Mouse (Mus musculus) urinary bladder, postnatal 10 days (tissue): ENCODE results near the gene Wrap53.
"Not testable (repeated sequence)": the region's sequence is repeated elsewhere in the genome, so short reads cannot be mapped to it uniquely, and the experiment has no call there.

Experiments
- DNase-seq: peaks from one replicate; pipeline ENCODE4 v3.0.0; 2022; ENCODE audit warnings: low spot score

The Wrap53 gene

DNA sequence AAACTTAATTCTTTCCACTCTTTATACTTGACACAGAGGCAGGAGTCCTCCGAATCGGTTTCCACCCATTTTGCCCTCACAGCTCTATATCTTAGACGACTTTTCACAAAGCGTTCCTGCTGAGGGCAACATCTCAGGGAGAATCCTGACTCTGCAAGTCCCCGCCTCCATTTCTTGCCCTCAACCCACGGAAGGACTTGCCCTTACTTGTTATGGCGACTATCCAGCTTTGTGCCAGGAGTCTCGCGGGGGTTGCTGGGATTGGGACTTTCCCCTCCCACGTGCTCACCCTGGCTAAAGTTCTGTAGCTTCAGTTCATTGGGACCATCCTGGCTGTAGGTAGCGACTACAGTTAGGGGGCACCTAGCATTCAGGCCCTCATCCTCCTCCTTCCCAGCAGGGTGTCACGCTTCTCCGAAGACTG, at the start of gene Wrap53, which contains the start of gene Trp53:
TSS of gene Wrap53 (minus strand) at position 165 of the 424 bp plus-strand sequence.
TSS of gene Trp53 (plus strand) at position 269 of the 424 bp plus-strand sequence.
- DNase-seq: peak; percentile 54

DNA sequence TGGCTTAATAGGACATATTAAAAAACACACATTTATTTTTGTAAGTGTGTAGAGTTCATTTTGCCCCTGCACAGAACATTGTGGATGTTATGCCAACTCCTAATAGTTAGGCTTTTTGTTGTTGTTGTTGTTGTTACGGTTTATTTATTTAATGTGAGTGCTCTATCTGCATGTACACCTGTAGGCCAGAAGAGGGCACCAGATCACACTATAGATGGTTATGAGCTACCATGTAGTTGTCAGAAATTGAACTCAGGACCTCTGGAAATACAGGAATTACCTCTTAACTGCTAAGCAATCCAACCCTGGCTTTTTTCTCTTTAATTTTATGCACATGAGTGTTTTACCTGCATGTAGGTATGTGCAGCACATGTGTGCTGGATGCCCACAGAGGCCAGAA, 49.7 kb upstream of the Wrap53 start:
- no peak for DNase-seq

DNA sequence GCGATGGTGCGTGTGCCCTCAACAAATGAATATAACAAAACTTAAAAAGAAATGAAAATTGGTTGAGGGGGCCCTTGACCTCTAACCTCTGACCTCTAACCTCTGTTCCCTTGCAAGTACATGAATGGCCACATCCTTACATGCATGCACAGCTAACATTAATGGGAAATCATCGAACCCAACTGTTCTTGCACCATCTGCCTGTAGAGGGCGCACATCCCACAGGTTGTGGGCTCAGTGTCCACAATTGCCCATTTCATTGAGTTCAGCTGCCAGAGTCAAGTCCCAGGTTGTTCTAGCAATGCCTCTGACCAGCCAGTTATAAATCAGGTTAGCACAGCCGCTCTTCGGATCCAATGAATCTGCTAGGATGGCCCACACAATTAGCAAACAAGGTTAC, 48.2 kb upstream of the Wrap53 start:
- DNase-seq: no peak

DNA sequence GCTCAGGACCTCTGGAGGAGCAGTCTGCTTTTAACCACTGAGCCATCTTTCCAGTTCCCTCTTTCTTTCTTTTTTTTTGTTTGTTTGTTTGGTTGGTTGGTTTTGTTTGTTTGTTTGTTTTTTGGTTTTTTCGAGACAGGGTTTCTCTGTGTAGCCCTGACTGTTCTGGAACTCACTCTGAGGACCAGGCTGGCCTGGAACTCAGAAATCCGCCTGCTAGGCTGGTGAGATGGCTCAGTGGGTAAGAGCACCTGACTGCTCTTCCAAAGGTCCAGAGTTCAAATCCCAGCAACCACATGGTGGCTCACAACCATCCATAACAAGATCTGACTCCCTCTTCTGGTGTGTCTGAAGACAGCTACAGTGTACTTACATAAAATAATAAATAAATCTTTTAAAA, 44.3 kb upstream of the Wrap53 start:
- DNase-seq: not testable (repeated sequence)

DNA sequence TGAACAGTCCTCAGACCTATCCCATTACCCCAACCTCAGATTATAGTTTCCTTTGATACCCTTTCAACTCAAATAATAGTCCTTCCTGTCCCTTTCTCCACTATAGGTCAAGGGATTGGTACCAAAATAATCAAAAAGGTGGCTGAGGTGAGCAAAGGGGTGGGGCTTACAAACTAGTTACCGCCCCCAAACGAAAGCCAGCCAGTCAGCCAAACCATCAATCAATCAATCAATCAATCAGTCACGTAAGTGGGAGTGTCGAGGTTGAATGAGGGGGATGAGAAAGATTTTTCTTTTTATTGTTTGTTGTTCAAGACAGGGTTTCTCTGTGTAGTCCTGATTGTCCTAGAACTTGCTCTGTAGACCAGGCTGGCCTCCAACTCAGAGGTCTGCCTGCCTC, 43.0 kb upstream of the Wrap53 start:
- DNase-seq: no peak

DNA sequence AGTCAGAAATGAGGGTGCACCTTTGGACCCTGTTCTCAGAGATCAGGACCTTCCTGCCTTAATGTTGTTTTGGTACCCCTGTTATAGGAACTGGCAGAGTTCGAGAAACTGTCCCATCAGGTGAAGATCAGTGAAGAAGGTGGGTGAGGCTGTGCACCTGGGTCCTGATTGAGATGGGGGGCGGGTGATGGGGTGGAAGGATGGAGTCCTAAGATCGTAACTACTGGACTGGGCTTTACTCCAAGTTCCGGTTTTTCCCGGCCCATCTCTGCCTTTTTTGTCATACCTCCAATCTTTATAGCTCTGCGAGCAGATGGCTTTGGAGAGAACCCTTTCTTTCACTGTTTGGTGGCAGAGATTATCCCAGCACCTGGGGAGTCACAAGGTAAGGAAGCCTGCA, 42.4 kb upstream of the Wrap53 start:
- no peak for DNase-seq

DNA sequence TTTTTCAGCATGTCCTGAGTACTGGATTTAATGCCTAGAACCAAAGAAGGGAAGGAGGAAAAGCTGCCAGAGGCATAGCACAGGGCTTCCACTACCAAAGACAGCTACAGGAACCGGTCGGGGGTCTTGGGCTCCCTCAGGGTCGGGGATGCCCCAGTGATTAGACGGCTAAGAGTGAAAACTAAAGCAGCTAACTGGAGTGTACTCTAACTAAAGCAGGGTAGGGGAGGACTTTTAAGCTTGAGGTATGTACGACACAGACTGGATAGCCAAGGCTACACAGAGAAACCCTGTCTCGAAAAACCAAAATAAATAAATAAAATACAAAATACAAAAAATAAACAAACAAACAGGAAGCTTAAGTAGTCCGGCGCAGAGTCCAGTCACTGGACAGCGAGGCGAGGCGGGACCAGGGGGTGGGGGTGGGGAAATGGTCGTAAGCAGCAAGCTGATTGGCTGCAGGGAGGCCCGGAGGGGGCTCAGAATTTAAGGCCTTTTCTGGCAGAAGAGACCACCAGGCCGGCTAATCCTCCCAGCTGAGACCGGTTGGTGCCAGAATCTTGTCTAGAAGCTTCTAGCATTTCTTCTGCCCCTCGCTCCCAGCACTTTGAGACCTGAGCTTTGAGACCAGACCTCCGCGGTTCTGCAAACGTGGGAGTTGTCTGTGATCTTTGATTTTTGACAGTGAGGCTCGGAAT, 41.7 kb upstream of the Wrap53 start, which contains the start of gene Sat2:
TSS of gene Sat2 (plus strand) at position 454 of the 698 bp plus-strand sequence.
- DNase-seq: no peak

DNA sequence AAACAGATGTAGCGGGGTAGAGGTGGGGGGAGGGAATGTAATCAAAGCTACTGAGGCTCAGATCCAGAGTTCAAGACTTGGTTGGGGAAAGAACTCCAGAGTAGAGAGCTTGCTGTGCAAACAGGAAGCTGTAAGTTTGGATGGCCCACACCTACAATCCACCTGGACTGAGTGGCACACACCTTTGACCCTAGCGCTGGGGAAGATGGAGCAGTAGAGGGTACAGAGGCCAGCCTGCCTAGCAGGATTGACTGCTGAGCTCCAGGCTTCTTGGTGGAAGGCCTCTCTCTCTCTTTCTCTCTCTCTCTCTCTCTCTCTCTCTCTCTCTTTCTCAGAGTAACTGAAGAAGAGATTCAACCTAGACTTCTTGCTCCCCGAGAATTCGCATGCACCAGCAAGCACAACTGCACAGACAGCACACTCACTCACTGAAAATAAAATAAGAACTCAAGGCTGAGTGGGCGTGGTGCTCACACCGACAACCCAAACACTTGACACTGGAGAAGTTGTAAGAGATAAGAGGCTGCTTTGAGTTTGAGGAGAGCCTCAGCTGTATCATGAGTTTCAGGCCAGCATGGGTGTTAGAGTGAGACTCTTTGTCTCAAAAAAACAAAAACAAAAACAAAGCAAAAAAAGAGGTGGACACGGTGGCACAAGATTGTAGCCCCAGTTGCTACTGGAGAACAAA, 40.5 kb upstream of the Wrap53 start:
- no peak for DNase-seq

DNA sequence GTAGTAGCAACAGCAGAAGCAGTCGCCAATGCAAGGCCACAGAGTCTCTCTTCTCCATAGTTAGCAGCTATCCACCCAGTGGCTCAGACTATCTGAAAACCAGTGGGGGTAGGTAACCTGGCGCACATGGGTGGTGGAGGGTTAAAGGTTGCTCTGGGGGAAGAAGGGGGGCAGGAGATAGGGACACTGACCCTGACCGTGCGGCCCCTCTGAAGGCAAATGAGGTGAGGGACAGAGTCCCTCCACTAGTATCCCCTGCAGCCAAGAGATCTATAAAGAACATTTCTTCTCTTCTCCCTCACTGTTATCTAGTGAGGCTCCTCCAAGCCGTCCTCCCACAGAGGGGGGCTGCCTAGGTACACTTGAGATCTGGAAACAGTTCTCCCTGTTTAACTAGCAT, 37.8 kb upstream of the Wrap53 start, which contains the start of gene Shbg:
TSS of gene Shbg (minus strand) at position 101 of the 400 bp plus-strand sequence.
- no peak for DNase-seq

DNA sequence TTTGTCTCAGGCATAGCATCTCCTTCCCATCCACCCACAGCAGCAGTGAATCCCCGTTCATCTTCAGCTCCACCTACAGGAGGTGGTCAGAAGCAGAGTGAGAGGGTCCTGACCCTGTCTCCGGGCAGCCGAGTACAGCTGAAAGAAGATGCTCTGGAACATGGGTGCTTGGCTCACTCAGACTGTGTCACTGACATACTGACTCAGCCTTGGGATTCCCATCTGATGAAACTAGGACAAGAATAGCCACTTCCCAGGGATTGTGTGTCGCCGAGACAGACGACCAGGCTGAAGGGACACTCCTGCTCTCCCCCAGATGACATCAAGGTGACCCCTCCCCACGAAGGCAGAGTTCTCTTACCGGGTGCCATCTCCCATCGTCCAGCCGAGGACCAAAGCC, 36.7 kb upstream of the Wrap53 start:
- no peak for DNase-seq

DNA sequence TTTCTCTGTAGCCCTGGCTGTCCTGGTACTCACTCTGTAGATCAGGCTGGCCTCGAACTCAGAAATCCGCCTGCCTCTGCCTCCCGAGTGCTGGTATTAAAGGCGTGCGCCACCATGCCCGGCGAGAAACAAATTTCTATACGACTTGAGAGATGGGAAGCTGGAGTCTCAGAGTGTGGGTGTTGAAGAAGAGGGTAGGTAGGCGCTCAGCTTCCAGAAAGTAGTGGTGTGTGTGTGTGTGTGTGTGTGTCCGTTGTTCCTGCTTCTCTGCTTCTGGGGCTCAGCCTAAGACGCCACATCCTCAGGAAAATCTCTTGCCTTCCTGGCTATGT, 34.2 kb upstream of the Wrap53 start:
- DNase-seq: not testable (repeated sequence)

DNA sequence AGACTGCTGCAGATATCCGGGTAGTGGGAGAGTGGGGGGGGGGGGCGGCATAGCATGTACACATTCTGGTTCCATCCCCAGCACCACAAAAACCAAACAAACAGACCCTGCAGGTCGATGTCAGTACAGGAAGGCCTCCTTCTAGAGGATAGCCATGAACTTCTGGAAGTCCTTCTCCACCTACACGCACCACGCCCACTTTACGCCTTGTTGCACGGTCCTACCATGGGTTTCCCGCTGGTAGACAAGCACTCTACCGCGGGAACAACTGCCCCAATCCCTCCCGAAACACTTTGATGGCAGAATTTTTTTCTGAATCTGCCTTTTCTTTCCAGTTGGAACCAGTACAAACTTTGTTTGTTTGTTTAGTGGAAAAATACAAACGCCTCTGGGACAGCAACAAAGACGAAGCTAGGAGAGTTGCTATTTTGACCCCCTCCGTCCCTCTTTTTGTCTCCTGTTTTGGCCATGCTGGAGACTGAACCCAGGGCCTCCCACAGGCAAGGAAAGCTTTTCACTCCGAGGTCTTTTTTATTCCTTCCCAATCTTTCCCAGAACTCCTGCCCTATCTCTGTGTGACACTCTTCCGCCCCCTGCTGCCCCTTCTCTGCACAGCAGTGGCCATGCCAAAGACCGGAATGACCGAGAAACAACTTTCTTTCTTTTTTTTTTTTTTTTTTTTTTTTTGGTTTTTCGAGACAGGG, 33.6 kb upstream of the Wrap53 start:
- peak; percentile 63 for DNase-seq

DNA sequence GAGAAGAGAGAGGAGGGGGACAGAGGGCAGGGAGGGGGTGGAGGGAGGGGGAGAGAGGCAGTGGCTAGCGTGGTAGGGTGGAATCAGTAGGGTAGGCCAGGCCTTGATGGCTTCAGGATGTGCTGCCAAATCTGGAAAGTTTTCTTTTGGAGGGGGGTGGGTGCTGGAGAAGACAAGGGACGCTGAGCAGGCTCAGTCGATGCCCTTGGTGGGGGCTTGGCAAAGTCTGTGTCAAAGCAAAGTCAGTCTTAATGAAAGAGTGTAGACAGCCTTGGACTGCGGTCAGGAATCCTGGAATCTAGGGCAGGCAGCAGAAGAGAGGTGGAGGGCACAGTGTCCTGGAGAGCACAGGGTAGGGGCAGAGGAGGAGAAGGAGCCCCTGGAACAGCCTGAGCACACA, 30.8 kb upstream of the Wrap53 start:
- DNase-seq: no peak

DNA sequence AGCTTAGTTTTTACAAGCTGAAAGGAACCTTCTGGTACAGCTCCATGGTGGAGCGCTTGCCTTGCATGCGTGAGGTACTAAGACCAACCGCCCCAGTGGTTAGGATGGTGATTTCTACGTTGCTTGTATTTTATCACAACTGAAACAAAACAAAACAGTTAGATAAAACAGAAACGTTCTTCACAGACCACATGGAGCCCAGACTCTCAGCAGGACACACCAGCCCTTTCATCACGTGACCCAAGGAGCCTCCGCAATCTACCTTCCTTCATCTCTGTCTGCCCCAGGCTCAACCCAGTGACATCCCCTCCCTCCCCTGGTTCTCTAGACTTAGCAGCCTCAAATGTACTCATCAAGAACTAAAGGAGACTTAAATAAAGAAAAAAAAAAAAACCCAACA, 29.4 kb upstream of the Wrap53 start:
- DNase-seq: no peak

DNA sequence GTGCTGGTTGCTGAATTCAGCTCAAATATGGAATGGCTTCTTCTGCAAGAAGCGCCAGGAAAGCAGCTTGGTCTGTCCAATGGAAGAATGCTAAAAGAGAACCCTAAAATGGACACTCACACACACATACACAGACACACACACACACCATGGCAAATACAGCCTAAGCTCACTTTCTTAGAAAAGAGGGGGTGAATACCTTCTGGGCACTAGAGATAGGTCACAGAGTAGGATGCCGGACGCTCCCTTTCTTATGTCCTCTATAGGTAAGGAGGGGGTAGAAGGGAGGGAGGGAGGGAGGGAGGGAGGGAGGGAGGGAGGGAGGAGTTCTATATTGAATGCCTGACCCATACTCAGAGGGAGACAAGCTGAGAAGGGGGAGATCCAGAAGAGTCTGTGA, 28.5 kb upstream of the Wrap53 start:
- no peak for DNase-seq

DNA sequence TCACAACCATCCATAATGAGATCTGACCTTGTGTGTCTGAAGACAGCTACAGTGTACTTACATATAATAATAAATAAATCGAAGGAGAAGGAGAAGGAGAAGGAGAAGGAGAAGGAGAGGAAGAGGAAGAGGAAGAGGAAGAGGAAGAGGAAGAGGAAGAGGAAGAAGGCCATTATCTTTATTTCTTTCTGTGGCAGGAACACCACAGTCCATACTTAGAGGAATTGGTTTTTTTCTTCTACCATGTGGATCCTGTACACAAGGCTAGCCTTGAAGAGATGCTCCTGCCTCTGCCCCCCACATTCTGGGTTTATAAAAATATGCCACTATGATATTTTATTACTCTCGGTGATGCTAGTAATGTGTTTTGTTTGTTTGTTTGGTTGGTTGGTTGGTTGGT, 26.8 kb upstream of the Wrap53 start:
- DNase-seq: no peak

DNA sequence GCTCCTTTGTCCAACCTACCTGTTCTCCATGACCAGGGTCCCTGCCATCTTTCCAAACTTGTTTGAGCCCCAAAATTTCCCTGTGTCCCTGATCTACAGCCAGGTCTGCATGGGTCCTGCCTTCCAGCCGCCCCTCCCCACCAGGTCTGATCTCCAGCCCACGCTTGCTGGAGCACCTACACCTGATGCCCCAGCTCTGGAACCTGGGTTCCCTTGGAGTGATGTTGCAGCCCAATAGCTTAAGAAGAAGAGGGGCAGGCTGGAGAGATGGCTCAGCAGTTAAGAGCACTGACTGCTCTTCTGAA, 26.4 kb upstream of the Wrap53 start:
- DNase-seq: no peak

DNA sequence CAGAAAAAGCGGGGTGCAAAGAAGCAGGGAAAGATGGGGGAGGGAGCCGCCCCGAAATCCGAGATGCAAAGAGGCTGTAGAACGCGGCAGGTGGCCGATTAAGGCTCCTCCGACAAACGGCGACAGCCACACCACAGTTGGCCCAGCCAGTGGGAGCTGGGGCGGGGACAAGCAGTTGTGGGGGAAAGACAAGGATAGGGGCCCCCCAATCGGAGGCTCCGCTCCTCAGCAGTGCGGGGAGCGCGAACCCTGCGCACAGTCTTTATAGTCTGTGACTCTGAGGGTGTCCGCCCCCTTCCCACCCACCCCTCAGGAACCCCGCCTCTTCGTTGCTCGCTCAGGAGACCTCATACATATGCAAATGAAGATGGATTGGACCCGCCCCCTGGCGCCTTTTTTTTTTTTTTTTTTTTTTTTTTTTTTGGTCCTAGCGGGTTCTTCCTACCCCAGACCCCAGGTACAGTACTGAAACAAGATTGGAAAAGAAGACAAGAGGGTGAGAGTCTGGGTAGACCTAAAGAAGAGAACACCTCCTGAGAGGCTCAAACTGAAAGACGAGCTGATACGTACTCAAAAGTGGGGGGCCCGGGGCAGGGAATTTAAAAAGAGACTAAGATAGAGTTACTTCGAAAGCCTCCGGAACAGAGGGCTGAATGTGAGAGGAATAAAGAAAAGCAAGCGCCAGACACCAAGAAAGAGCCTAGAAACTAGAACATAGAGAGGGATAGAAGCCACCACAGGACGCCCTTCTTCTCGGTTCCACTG, 25.9 kb upstream of the Wrap53 start, which contains the start of gene Atp1b2:
TSS of gene Atp1b2 (minus strand) at position 217 of the 765 bp plus-strand sequence.
- DNase-seq: peak; percentile 27

DNA sequence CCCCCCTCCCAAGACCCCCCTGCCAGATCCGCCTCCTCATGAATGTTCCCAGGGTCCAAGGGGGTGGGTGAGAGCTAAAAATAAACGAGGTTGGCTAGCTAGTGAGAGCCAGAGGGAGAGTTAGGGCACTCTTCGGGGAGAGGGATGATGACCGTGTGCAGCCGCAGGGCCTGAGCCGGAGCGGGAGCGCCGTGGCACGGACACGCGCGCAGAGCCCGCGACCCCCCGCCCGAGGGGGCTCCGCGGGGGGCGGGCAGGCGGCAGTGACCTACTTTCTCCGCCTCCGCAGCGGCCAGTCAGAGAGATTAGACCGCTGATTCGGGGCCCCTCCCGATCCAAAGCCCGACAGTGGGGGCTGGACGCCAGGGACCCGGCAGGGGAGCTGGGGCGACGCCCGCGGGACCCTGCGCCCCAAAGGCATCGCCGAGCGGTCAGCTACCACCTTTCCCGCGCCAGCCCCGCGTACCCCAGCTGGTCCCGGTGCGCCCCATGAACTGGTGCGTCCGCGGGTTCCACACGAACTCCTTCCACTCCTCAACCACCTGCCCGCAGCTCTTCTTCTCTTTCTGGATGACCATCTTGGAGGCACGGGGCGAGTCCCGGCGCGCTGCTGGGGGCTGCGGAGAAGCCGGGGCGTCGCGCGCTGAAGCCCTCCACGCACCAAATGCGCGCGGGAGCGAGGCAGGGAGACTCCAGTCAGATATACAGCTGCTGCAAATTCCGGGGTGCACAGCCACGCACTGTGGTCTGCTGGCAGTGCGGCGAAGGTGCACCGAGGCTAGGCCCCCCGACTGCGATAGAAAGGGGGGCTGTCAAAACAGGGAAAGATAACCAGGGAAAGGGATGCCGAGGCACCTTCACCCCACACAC, 25.0 kb upstream of the Wrap53 start:
- DNase-seq: no peak

DNA sequence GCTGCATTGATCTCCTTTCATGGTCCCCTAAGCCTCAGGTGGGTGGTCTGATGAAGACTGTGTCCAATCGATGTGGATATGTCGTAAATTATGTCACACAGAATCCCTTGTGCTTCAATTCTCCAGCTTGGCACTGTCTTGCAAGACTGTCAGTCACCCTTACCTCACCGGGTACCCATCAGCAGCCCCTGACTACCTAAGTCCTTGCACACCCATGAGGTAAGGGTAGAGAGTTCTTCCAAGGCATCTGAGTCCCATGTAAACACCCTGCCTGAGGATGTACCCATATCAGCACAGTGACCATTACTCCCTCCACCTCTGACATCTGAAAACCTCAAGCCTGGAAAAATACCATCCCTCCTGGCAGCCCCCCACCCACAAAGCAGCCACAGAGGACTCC, 24.3 kb upstream of the Wrap53 start:
- no peak for DNase-seq

DNA sequence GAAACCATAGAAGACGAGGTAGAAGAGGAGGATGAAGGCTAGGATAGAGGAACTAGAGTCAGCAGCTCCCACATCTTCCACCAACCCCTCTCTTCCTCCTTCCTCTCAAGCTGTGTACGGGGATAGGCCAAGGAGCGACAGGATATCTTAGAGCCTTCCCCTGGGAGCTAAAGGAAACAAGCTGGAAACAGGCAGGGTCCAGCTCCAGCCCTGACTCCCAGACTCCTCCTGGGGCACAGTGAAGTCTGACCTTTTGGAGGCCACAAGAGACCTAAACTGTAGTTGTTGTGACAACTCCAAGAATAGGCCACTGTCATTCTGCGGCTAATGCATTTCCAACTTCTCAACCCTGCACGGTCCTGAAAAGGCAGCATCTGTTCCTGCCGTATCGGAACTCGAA, 23.5 kb upstream of the Wrap53 start:
- no peak for DNase-seq
